Mouse (Mus musculus) stomach, embryonic 16.5 days (tissue): Measurements from ENCODE around the gene Pafah1b1. TPM values are rescaled to one million over a fixed set of nuclear protein-coding genes. Genes with fewer than 3 reads are reported as not detected.
A peak's percentile ranks its signal among the peaks of the same experiment; 100 is the strongest.

Source experiments
- ATAC-seq: fragments of 200-750 bp; cut with Nextera tagmentation; 2 replicates; pipeline ENCODE4 v1.8.0; 2017; ENCODE audit warnings: moderate number of reproducible peaks, moderate TSS enrichment; ENCODE audit not compliant: insufficient read depth, low FRiP score
- H3K27ac ChIP-seq: fragments of 300-500 bp; sonication (generic); 2 replicates; pipeline ENCODE4 v1.5.1; 2014; ENCODE audit warnings: low read length
- H3K27me3 ChIP-seq: fragments of 300-500 bp; sonication (generic); 2 replicates; pipeline ENCODE4 v1.6.1; 2014; ENCODE audit warnings: low read length, control low read depth, mixed read lengths; ENCODE audit not compliant: control insufficient read depth, insufficient read depth
- H3K36me3 ChIP-seq: fragments of 300-500 bp; sonication (generic); 2 replicates; pipeline ENCODE4 v1.6.1; 2014; ENCODE audit warnings: low read length; ENCODE audit not compliant: control insufficient read depth, insufficient read depth
- H3K4me1 ChIP-seq: fragments of 300-500 bp; sonication (generic); 2 replicates; pipeline ENCODE4 v1.6.1; 2014; ENCODE audit warnings: low read length, control low read depth, mixed read lengths; ENCODE audit not compliant: control insufficient read depth, insufficient read depth
- H3K4me2 ChIP-seq: fragments of 300-500 bp; sonication (generic); 2 replicates; pipeline ENCODE4 v1.6.1; 2014; ENCODE audit warnings: low read depth, low read length, mixed read lengths
- H3K4me3 ChIP-seq: fragments of 300-500 bp; sonication (generic); replicated peaks from 2 replicates; pipeline ENCODE4 v1.5.1; 2014; ENCODE audit warnings: mild to moderate bottlenecking, low read length
- H3K9ac ChIP-seq: fragments of 300-500 bp; sonication (generic); 2 replicates; pipeline ENCODE4 v1.6.1; 2014; ENCODE audit warnings: low read length
- H3K9me3 ChIP-seq: fragments of 300-500 bp; sonication (generic); replicated peaks from 2 replicates; pipeline ENCODE4 v1.6.1; 2016; ENCODE audit warnings: low read length, control low read depth; ENCODE audit not compliant: control insufficient read depth
- WGBS: fragments of 180-500 bp; shearing (Covaris S2); extraction: QIAGEN DNeasy Blood & Tissue Kit; methylation state at CpG from one replicate; pipeline ENCODE4 v1.1.7; 2014; 5-methylcytosine and 5-hydroxymethylcytosine counted together
- polyA plus RNA-seq: library from polyadenylated mRNA; unstranded; fragments of >200 nt; fragmentation: Nextera tagmentation; extraction: Ambion mirVana; gene quantifications from 2 replicates; pipeline ENCODE4 v1.2.1, GENCODE M21; 2015

The Pafah1b1 gene
- polyA plus RNA-seq, 1 experiment from 2014 or later: 35.7 TPM

DNA sequence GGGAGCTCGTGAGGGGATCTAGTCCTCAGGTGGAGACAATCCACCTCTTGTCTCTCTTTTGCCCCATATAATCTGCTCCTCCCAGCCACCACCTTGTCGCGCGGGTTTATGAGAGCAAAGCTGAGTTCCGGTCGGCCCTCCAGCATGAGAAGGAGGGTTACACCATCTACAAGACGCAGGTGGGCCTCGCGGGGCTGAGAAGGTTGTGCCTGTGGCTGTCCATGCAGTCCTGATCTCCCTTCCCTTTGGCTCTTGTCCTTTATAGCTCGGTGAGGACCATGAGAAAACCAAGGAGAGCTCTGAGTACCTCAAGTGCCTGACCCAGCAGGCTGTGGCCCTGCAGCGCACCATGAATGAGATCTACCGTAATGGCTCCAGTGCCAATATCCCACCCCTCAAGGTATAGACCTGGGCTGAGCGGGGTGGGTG lies 56.9 kb downstream of the Pafah1b1 start:
- Histone ChIP-seq H3K27me3 (no peaks in the 10 kb centered on the region), H3K9ac (no peak overlapping the region), H3K4me3 (no peak overlapping the region), H3K4me2 (no peak overlapping the region), H3K9me3 (no peaks in the 10 kb centered on the region), H3K4me1 (no peaks in the 10 kb centered on the region), H3K27ac (no peak overlapping the region), H3K36me3 (peaks cover 26% of the 10 kb centered on the region)
- ATAC-seq: no peak
- WGBS: 94% methylated on average over 13 of the region's 13 CpGs

- Histone ChIP-seq H3K4me3 (no peak overlapping the region), H3K27ac (no peak overlapping the region), H3K9me3 (no peaks in the 10 kb centered on the region), H3K9ac (no peak overlapping the region), H3K27me3 (no peaks in the 10 kb centered on the region), H3K4me1 (no peaks in the 10 kb centered on the region), H3K4me2 (no peak overlapping the region), H3K36me3 (peaks cover 26% of the 10 kb centered on the region)
- no peak for ATAC-seq
- WGBS: 95% methylated on average over 14 of the region's 14 CpGs
These were observed 57.5 kb downstream of the Pafah1b1 start for GRCm38 (mm10) chr11:74666776-74667581.

GRCm38 (mm10) chr11:74666284-74666652 lies 58.2 kb downstream of the Pafah1b1 start:
- ATAC-seq: no peak
- H3K27me3 ChIP-seq: no peaks in the 10 kb centered on the region
- no peak overlapping the region for H3K4me3 ChIP-seq
- H3K9ac ChIP-seq: no peak overlapping the region
- WGBS: 90% methylated on average over 5 of the region's 5 CpGs
- no peaks in the 10 kb centered on the region for H3K9me3 ChIP-seq
- H3K36me3 ChIP-seq: peaks cover 32% of the 10 kb centered on the region
- H3K4me1 ChIP-seq: no peaks in the 10 kb centered on the region
- H3K27ac ChIP-seq: no peak overlapping the region
- H3K4me2 ChIP-seq: no peak overlapping the region

- 92% methylated on average over 17 of the region's 17 CpGs for WGBS
- Histone ChIP-seq H3K9ac (no peak overlapping the region), H3K36me3 (peaks cover 32% of the 10 kb centered on the region), H3K27me3 (no peaks in the 10 kb centered on the region), H3K9me3 (no peaks in the 10 kb centered on the region), H3K4me3 (no peak overlapping the region), H3K27ac (no peak overlapping the region), H3K4me2 (no peak overlapping the region), H3K4me1 (no peaks in the 10 kb centered on the region)
- ATAC-seq: no peak
These were observed 58.7 kb downstream of the Pafah1b1 start for GRCm38 (mm10) chr11:74665631-74666283.

GRCm38 (mm10) chr11:74664906-74665305 lies 59.6 kb downstream of the Pafah1b1 start:
- Histone ChIP-seq H3K36me3 (peaks cover 32% of the 10 kb centered on the region), H3K4me1 (no peaks in the 10 kb centered on the region), H3K4me2 (no peak overlapping the region), H3K9me3 (no peaks in the 10 kb centered on the region), H3K4me3 (no peak overlapping the region), H3K9ac (no peak overlapping the region), H3K27ac (no peak overlapping the region), H3K27me3 (no peaks in the 10 kb centered on the region)
- WGBS: 93% methylated on average over 8 of the region's 8 CpGs
- ATAC-seq: no peak

- Histone ChIP-seq H3K4me3 (no peak overlapping the region), H3K4me2 (no peak overlapping the region), H3K4me1 (no peaks in the 10 kb centered on the region), H3K9ac (no peak overlapping the region), H3K36me3 (peaks cover 27% of the 10 kb centered on the region), H3K27ac (no peak overlapping the region), H3K27me3 (no peaks in the 10 kb centered on the region), H3K9me3 (no peaks in the 10 kb centered on the region)
- no peak for ATAC-seq
- 82% methylated on average over 3 of the region's 3 CpGs for WGBS
These were observed 60.2 kb downstream of the Pafah1b1 start for GRCm38 (mm10) chr11:74664279-74664678.

DNA sequence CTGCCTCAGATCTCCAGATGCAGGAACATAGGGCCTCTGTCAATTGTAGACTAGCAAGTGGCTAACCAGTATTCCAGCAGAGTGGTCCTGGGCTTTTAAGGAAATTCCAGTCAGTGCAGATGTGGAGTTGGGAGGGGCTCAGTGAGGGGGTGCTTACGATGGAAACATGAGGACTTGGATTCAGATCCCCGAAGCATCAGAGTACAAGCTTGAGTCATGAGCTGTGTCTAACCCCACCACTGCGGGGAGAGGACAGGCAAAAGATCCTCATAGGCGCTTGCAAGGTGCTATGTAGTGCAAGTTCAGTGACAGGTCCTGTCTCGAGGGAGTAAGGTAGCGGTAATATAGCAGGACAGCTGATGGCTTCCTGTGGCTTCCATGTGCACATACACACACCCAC lies 62.2 kb downstream of the Pafah1b1 start:
- Histone ChIP-seq H3K27ac (no peak overlapping the region), H3K4me2 (no peak overlapping the region), H3K36me3 (peaks cover 31% of the 10 kb centered on the region), H3K4me3 (no peak overlapping the region), H3K9ac (no peak overlapping the region), H3K4me1 (no peaks in the 10 kb centered on the region), H3K27me3 (no peaks in the 10 kb centered on the region), H3K9me3 (no peaks in the 10 kb centered on the region; the same call in 1 of the 2 replicates)
- 81% methylated on average over 6 of the region's 6 CpGs for WGBS
- no peak for ATAC-seq

DNA sequence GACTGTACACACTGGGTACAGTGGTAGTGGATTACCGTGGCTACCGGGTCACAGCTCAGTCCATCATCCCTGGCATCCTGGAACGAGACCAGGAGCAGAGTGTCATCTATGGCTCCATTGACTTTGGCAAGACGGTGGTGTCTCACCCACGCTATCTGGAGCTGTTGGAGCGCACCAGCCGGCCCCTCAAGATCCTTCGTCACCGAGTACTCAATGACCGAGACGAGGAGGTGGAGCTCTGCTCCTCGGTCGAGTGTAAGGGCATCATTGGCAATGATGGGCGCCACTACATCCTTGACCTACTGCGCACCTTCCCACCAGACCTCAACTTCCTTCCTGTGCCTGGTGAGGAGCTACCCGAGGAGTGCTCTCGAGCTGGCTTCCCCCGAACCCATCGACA lies 62.8 kb downstream of the Pafah1b1 start:
- Histone ChIP-seq H3K36me3 (peaks cover 36% of the 10 kb centered on the region), H3K9ac (no peak overlapping the region), H3K4me3 (no peak overlapping the region), H3K4me1 (no peaks in the 10 kb centered on the region), H3K9me3 (no peaks in the 10 kb centered on the region; the same call in 1 of the 2 replicates), H3K27ac (no peak overlapping the region), H3K27me3 (no peaks in the 10 kb centered on the region), H3K4me2 (no peak overlapping the region)
- no peak for ATAC-seq
- 91% methylated on average over 19 of the region's 19 CpGs for WGBS

GRCm38 (mm10) chr11:74660336-74660735 lies 64.1 kb downstream of the Pafah1b1 start:
- Histone ChIP-seq H3K9me3 (no peaks in the 10 kb centered on the region; the same call in 1 of the 2 replicates), H3K27me3 (no peaks in the 10 kb centered on the region), H3K4me3 (no peak overlapping the region), H3K9ac (no peak overlapping the region), H3K4me2 (no peak overlapping the region), H3K36me3 (peaks cover 36% of the 10 kb centered on the region), H3K27ac (no peak overlapping the region), H3K4me1 (no peaks in the 10 kb centered on the region)
- peak; percentile 42; the same call in 1 of the 2 replicates for ATAC-seq
- 93% methylated on average over 13 of the region's 13 CpGs for WGBS
